Mouse (Mus musculus): ENCODE results near the gene Olfr152. TPM values are rescaled to one million over a fixed set of nuclear protein-coding genes. Genes with fewer than 3 reads are reported as not detected.

Gene Olfr152
- polyA plus RNA-seq (2015; fragmentation: Nextera tagmentation; extraction: Ambion mirVana) = not detected in 2 replicates

DNA sequence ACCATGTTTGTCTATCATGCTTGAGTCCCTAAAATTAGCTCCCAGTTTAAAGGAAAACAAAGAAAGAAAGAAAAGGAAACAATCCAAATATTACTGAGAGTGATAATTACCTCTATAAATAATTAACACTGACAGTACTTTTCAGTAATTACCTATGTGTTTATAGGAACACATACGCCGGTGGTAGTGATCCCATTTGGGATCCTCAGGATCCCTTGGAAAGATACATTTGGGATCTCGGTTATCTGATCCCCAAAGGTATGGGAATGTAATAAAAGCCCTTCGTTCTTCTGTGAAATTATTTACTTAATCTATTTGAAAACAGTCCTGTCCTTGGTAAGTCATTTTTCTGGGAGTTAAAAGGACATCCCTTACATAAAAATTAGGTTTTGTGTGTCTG, at the start of gene Olfr152:
Gene Olfr152, plus strand, starts transcription at position 301 of the 400 bp plus-strand sequence.
- H3K9me3 ChIP-seq = no peaks in the 10 kb centered on the region
- no peaks in the 10 kb centered on the region for H3K36me3 ChIP-seq
- no peak within 1 kb of the TSS for H3K27ac ChIP-seq
- H3K4me2 ChIP-seq = no peak within 1 kb of the TSS
- no peak within 1 kb of the TSS for H3K4me3 ChIP-seq (replicated peaks)
- no peaks in the 10 kb centered on the region for H3K4me1 ChIP-seq
- no peak for ATAC-seq (ENCODE audit: insufficient read depth, low FRiP score, low read depth)
- WGBS = 73% methylated on average over 4 of the region's 4 CpGs
- H3K27me3 ChIP-seq (replicated peaks) = no peaks in the 10 kb centered on the region
- H3K9ac ChIP-seq = no peak within 1 kb of the TSS

DNA sequence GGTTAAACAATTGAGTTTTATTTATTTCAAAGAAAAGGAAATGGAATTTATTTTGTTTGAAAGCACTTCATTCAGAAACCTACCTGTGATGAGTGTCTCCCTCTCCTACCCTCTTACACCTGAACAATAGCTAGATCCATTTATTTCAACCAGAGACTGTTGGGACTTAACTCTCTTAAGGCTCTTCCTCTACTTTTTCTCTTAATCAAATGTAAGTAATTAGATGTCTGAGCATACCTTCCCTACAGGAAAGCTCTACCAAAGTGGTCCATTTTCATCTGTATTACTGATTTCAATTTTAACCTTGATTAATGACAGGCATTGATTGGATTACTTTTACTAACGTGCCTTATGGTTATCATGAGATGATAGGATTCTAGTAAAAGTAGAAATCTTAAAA, 39.4 kb upstream of the Olfr152 start, which contains the start of gene Olfr1138:
Gene Olfr1138, minus strand, starts transcription at position 101 of the 400 bp plus-strand sequence.
- no peak within 1 kb of the TSS for H3K27ac ChIP-seq
- no peak within 1 kb of the TSS for H3K9ac ChIP-seq
- H3K4me2 ChIP-seq = no peak within 1 kb of the TSS
- 81% methylated on average over 1 of the region's 1 CpGs for WGBS
- no peak within 1 kb of the TSS for H3K4me3 ChIP-seq (replicated peaks)
- no peak for ATAC-seq (ENCODE audit: insufficient read depth, low FRiP score, low read depth)
- no peaks in the 10 kb centered on the region for H3K9me3 ChIP-seq
- no peaks in the 10 kb centered on the region for H3K4me1 ChIP-seq
- no peaks in the 10 kb centered on the region for H3K27me3 ChIP-seq (replicated peaks)
- no peaks in the 10 kb centered on the region for H3K36me3 ChIP-seq

DNA sequence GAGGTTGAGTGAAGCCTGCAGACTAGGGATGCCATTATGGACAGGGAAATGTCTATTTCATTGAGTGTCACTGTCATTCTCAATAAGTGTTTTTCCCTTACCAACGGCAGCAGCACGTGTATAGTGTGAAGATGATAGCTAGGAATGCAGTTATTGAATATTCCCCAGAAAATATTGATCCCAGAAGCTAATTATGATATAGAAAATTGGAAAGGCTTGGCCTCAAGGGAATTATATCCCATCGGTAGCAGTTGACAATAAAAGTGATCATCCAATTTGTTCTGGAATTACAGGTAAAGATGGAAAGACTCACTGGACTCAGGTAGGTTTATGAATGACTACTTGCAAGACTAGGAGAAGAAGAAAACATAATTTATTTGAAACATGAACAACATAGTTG, 35.8 kb upstream of the Olfr152 start, which contains the start of gene Olfr1140:
Gene Olfr1140, plus strand, starts transcription at position 301 of the 400 bp plus-strand sequence.
- H3K4me3 ChIP-seq (replicated peaks) = no peak within 1 kb of the TSS
- WGBS = 74% methylated on average over 3 of the region's 3 CpGs
- H3K27me3 ChIP-seq (replicated peaks) = no peaks in the 10 kb centered on the region
- ATAC-seq (ENCODE audit: insufficient read depth, low FRiP score, low read depth) = no peak
- no peak within 1 kb of the TSS for H3K9ac ChIP-seq
- H3K4me1 ChIP-seq = no peaks in the 10 kb centered on the region
- H3K27ac ChIP-seq = no peak within 1 kb of the TSS
- H3K4me2 ChIP-seq = no peak within 1 kb of the TSS
- no peaks in the 10 kb centered on the region for H3K9me3 ChIP-seq
- no peaks in the 10 kb centered on the region for H3K36me3 ChIP-seq

DNA sequence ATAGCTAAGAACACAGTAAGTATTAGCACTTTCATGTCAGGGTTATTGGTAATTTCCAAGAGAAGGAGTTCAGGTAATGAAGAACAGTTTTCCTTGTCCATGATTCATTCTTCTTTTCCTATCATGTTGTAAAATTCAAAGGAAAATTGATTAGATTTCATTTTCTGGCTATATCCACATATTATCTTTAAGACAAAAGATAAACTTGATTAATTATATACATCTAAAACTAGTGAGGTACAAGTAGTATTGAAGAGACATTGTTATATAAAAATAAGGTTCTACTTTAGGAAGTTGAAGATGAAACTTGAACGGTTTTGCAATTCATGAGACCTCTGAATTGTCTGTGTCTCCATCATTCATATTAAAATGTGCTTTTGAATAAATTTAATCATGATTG, 25.4 kb upstream of the Olfr152 start, which contains the start of gene Olfr1141:
Gene Olfr1141, minus strand, starts transcription at position 101 of the 400 bp plus-strand sequence.
- 85% methylated on average over 1 of the region's 1 CpGs for WGBS
- H3K36me3 ChIP-seq = no peaks in the 10 kb centered on the region
- H3K27me3 ChIP-seq (replicated peaks) = no peaks in the 10 kb centered on the region
- H3K9ac ChIP-seq = no peak within 1 kb of the TSS
- no peak for ATAC-seq (ENCODE audit: insufficient read depth, low FRiP score, low read depth)
- no peaks in the 10 kb centered on the region for H3K4me1 ChIP-seq
- no peak within 1 kb of the TSS for H3K4me2 ChIP-seq
- H3K4me3 ChIP-seq (replicated peaks) = no peak within 1 kb of the TSS
- no peaks in the 10 kb centered on the region for H3K9me3 ChIP-seq
- H3K27ac ChIP-seq = no peak within 1 kb of the TSS

DNA sequence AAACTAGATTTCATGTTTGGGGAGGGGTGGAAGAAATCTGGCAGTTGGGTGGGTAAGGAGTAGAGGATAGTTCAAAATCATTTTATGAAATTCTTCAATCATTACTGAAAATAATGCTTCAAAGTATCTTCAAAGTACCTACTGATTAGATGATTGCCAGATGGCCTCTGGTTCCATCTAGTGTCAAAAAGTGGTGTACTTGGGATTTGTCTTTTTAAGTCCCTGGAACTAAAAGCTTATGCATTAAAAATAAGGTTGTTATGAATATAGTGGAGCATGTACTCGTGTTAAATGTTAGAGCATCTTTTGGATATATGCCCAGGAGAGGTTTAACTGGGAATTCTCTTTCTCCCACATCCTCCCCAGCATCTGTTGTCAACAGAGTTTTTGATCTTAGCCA, 3.1 kb upstream of the Olfr152 start:
- no peak overlapping the region for H3K9ac ChIP-seq
- no peak for ATAC-seq (ENCODE audit: insufficient read depth, low FRiP score, low read depth)
- WGBS = 40% methylated on average over 1 of the region's 1 CpGs
- H3K36me3 ChIP-seq = no peaks in the 10 kb centered on the region
- no peaks in the 10 kb centered on the region for H3K27me3 ChIP-seq (replicated peaks)
- H3K27ac ChIP-seq = no peak overlapping the region
- H3K9me3 ChIP-seq = no peaks in the 10 kb centered on the region
- H3K4me2 ChIP-seq = no peak overlapping the region
- H3K4me1 ChIP-seq = no peaks in the 10 kb centered on the region
- no peak overlapping the region for H3K4me3 ChIP-seq (replicated peaks)

DNA sequence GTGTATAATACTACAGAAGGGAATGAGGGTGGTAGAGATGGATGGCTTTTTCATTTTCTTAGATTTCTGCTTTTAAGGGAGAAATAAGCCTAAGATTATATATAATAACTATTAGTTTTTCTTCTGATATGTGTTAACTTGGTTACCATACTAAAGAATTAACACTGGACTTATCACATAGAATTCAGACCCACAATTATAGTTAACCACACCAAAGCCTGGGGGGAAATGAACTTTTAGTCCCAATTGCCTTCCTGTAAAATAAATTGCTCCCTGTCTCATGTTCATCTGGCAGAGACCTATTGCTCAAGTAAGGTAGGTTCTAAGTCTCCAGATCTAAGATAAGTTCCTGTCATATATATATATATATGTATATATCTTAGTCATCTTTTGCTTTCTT, 21.0 kb downstream of the Olfr152 start, which contains the start of gene Olfr1143:
Gene Olfr1143, plus strand, starts transcription at position 301 of the 400 bp plus-strand sequence.
- H3K27me3 ChIP-seq (replicated peaks) = no peaks in the 10 kb centered on the region
- no peak within 1 kb of the TSS for H3K27ac ChIP-seq
- H3K4me1 ChIP-seq = no peaks in the 10 kb centered on the region
- no peaks in the 10 kb centered on the region for H3K36me3 ChIP-seq
- no peak within 1 kb of the TSS for H3K4me3 ChIP-seq (replicated peaks)
- no peaks in the 10 kb centered on the region for H3K9me3 ChIP-seq
- ATAC-seq (ENCODE audit: insufficient read depth, low FRiP score, low read depth) = no peak
- no peak within 1 kb of the TSS for H3K4me2 ChIP-seq
- H3K9ac ChIP-seq = no peak within 1 kb of the TSS

DNA sequence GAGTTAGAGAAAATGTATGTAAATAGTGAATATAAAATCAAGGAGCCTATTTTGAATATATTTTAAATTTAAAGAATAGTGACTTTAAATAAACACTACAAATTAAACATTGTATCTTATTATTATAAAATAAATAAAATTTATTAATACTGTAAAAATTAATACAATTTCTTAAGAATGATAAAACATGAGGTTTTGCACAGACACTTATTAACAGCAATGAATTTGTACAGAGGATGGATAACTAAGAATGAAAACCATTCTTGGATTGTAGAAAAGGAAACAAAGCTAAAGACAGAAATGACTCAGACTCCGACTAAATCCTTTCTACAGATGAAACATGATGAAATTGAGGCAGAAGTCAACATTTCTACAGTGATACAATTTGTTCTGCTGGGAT, 30.2 kb downstream of the Olfr152 start, which contains the start of gene Olfr1145:
Gene Olfr1145, plus strand, starts transcription at position 301 of the 400 bp plus-strand sequence.
- H3K9ac ChIP-seq = no peak within 1 kb of the TSS
- H3K9me3 ChIP-seq = no peaks in the 10 kb centered on the region
- H3K4me3 ChIP-seq (replicated peaks) = no peak within 1 kb of the TSS
- no peaks in the 10 kb centered on the region for H3K27me3 ChIP-seq (replicated peaks)
- H3K27ac ChIP-seq = no peak within 1 kb of the TSS
- no peak within 1 kb of the TSS for H3K4me2 ChIP-seq
- H3K4me1 ChIP-seq = no peaks in the 10 kb centered on the region
- no peaks in the 10 kb centered on the region for H3K36me3 ChIP-seq
- ATAC-seq (ENCODE audit: insufficient read depth, low FRiP score, low read depth) = no peak
- 75% methylated on average over 1 of the region's 1 CpGs for WGBS

DNA sequence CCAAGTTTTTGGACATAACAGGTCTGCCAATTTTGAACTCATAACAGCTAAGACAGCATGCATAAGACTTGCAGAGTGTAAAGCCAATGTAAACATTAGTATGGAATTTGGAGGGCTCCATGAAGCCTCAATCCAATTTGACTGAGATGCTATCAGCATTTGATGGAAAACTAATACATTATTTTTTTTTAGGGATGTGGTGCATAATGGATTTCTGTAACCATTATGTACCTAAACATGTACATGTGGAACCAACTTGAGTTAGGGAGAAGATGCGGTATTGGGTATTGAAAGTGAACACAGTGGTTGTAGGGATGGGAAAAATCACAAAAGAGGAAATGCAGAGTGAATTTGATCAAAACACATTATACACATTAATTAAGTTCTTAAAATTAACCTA, 51.0 kb downstream of the Olfr152 start, which contains the start of gene Olfr1148:
Gene Olfr1148, plus strand, starts transcription at position 301 of the 400 bp plus-strand sequence.
- Histone ChIP-seq H3K9ac (no peak within 1 kb of the TSS), H3K4me1 (no peaks in the 10 kb centered on the region), H3K9me3 (no peaks in the 10 kb centered on the region), H3K4me2 (no peak within 1 kb of the TSS), H3K36me3 (no peaks in the 10 kb centered on the region), H3K4me3 (replicated peaks) (no peak within 1 kb of the TSS), H3K27me3 (replicated peaks) (no peaks in the 10 kb centered on the region), H3K27ac (no peak within 1 kb of the TSS)
- WGBS = 88% methylated on average over 1 of the region's 1 CpGs
- no peak for ATAC-seq (ENCODE audit: insufficient read depth, low FRiP score, low read depth)

Other genes with a start within 250 kb of the Olfr152 start
- not detected in 2 replicates for gene Olfr153, start 247.7 kb upstream of the Olfr152 start, polyA plus RNA-seq (2015; fragmentation: Nextera tagmentation; extraction: Ambion mirVana)
- not detected in 2 replicates for gene Olfr1128, start 233.9 kb upstream of the Olfr152 start, polyA plus RNA-seq (2015; fragmentation: Nextera tagmentation; extraction: Ambion mirVana)
- gene Olfr1129, start 205.6 kb upstream of the Olfr152 start, polyA plus RNA-seq (2015; fragmentation: Nextera tagmentation; extraction: Ambion mirVana) = not detected in 2 replicates
- gene Olfr1130, start 173.3 kb upstream of the Olfr152 start, polyA plus RNA-seq (2015; fragmentation: Nextera tagmentation; extraction: Ambion mirVana) = not detected in 2 replicates
- not detected in 2 replicates for gene Olfr1131, start 152.4 kb upstream of the Olfr152 start, polyA plus RNA-seq (2015; fragmentation: Nextera tagmentation; extraction: Ambion mirVana)
- not detected in 2 replicates for gene Olfr1132, start 141.9 kb upstream of the Olfr152 start, polyA plus RNA-seq (2015; fragmentation: Nextera tagmentation; extraction: Ambion mirVana)
- not detected in 2 replicates for gene Olfr1133, start 132.1 kb upstream of the Olfr152 start, polyA plus RNA-seq (2015; fragmentation: Nextera tagmentation; extraction: Ambion mirVana)
- gene Olfr1134, start 121.0 kb upstream of the Olfr152 start, polyA plus RNA-seq (2015; fragmentation: Nextera tagmentation; extraction: Ambion mirVana) = not detected in 2 replicates
- not detected in 2 replicates for gene Olfr1135, start 105.8 kb upstream of the Olfr152 start, polyA plus RNA-seq (2015; fragmentation: Nextera tagmentation; extraction: Ambion mirVana)
- not detected in 2 replicates for gene Olfr1136, start 85.5 kb upstream of the Olfr152 start, polyA plus RNA-seq (2015; fragmentation: Nextera tagmentation; extraction: Ambion mirVana)
- not detected in 2 replicates for gene Olfr1137, start 66.3 kb upstream of the Olfr152 start, polyA plus RNA-seq (2015; fragmentation: Nextera tagmentation; extraction: Ambion mirVana)
- gene Olfr1138, start 39.5 kb upstream of the Olfr152 start, polyA plus RNA-seq (2015; fragmentation: Nextera tagmentation; extraction: Ambion mirVana) = not detected in 2 replicates
- gene Olfr1140, start 35.7 kb upstream of the Olfr152 start, polyA plus RNA-seq (2015; fragmentation: Nextera tagmentation; extraction: Ambion mirVana) = not detected in 2 replicates
- not detected in 2 replicates for gene Olfr1141, start 25.5 kb upstream of the Olfr152 start, polyA plus RNA-seq (2015; fragmentation: Nextera tagmentation; extraction: Ambion mirVana)
- gene Olfr1143, start 21.1 kb downstream of the Olfr152 start, polyA plus RNA-seq (2015; fragmentation: Nextera tagmentation; extraction: Ambion mirVana) = not detected in 2 replicates
- not detected in 2 replicates for gene Olfr1145, start 30.3 kb downstream of the Olfr152 start, polyA plus RNA-seq (2015; fragmentation: Nextera tagmentation; extraction: Ambion mirVana)
- gene Olfr1148, start 51.0 kb downstream of the Olfr152 start, polyA plus RNA-seq (2015; fragmentation: Nextera tagmentation; extraction: Ambion mirVana) = not detected in 2 replicates
- not detected in 2 replicates for gene Olfr1150-ps1, start 64.5 kb downstream of the Olfr152 start, polyA plus RNA-seq (2015; fragmentation: Nextera tagmentation; extraction: Ambion mirVana)
- gene Olfr1151, start 76.4 kb downstream of the Olfr152 start, polyA plus RNA-seq (2015; fragmentation: Nextera tagmentation; extraction: Ambion mirVana) = not detected in 2 replicates
- not detected in 2 replicates for gene Olfr1152, start 87.0 kb downstream of the Olfr152 start, polyA plus RNA-seq (2015; fragmentation: Nextera tagmentation; extraction: Ambion mirVana)
- not detected in 2 replicates for gene Olfr1153, start 115.5 kb downstream of the Olfr152 start, polyA plus RNA-seq (2015; fragmentation: Nextera tagmentation; extraction: Ambion mirVana)
- gene Olfr1154, start 125.7 kb downstream of the Olfr152 start, polyA plus RNA-seq (2015; fragmentation: Nextera tagmentation; extraction: Ambion mirVana) = not detected in 2 replicates
- gene Olfr1155, start 165.7 kb downstream of the Olfr152 start, polyA plus RNA-seq (2015; fragmentation: Nextera tagmentation; extraction: Ambion mirVana) = not detected in 2 replicates
- not detected in 2 replicates for gene Olfr1156, start 173.6 kb downstream of the Olfr152 start, polyA plus RNA-seq (2015; fragmentation: Nextera tagmentation; extraction: Ambion mirVana)
- not detected in 2 replicates for gene Olfr1157, start 188.8 kb downstream of the Olfr152 start, polyA plus RNA-seq (2015; fragmentation: Nextera tagmentation; extraction: Ambion mirVana)
- not detected in 2 replicates for gene Olfr74, start 195.2 kb downstream of the Olfr152 start, polyA plus RNA-seq (2015; fragmentation: Nextera tagmentation; extraction: Ambion mirVana)
- not detected in 2 replicates for gene Olfr1158, start 210.6 kb downstream of the Olfr152 start, polyA plus RNA-seq (2015; fragmentation: Nextera tagmentation; extraction: Ambion mirVana)
- gene Olfr1160, start 228.8 kb downstream of the Olfr152 start, polyA plus RNA-seq (2015; fragmentation: Nextera tagmentation; extraction: Ambion mirVana) = not detected in 2 replicates
- gene Olfr1161, start 243.3 kb downstream of the Olfr152 start, polyA plus RNA-seq (2015; fragmentation: Nextera tagmentation; extraction: Ambion mirVana) = not detected in 2 replicates

Data from stomach, embryonic 15.5 days (tissue).